Mouse (Mus musculus) kidney, adult 2 months (tissue): ENCODE results near the gene Carns1.

Experiments
- CTCF ChIP-seq: fragments of 200-500 bp; conservative IDR thresholded peaks from 2 replicates; pipeline ENCODE4 v1.5.1; 2011; ENCODE audit warnings: low read depth, mild to moderate bottlenecking, control low read depth, low read length, moderate library complexity, mixed read lengths; ENCODE audit not compliant: insufficient read depth, insufficient read length
- POLR2A ChIP-seq: fragments of 200-500 bp; IDR thresholded peaks from one replicate; pipeline ENCODE4 v1.6.1; 2011; ENCODE audit warnings: low read depth, low read length, control low read depth

DNA sequence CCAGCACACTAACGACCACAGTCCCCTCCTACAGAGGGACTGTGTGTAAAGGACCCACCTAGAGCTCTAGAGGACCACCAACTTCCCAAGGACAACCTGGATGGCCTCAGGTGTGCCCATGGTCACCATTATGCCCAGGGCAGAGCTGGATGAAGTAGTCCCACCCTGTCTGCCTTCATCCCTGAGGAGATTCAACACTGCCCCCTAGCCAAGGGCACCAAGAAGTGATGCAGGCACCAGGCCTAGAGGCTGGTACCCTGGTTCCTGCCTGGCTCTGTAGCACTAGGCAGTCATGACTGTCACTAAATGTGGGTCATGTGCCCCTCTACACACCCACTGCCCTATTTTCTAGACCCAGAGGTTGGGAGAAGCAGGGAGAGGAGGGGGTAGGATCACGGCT, 43.5 kb downstream of the Carns1 start:
- TF ChIP-seq POLR2A (no peak), CTCF (no peak; the same call in 1 of the 2 replicates)
